Mouse (Mus musculus): ENCODE results near the gene Trio.

GRCm38 (mm10) chr15:27814677-27815391 lies 210.8 kb downstream of the Trio start:
- TF ChIP-seq EP300 (IDR thresholded peaks at IDR 0.05; ENCODE audit: low read depth): no peak
- no peak for TF ChIP-seq CTCF (IDR thresholded peaks at IDR 0.05; ENCODE audit: low read depth)

All from liver, postnatal 0 days (tissue).